Mouse (Mus musculus) neural tube, embryonic 12.5 days (tissue): Measurements from ENCODE around the gene Qsox2. TPM values are rescaled to one million over a fixed set of nuclear protein-coding genes. Genes with fewer than 3 reads are reported as not detected.

ENCODE experiments used
- ATAC-seq: fragments of 200-750 bp; cut with Nextera tagmentation; 2 replicates; pipeline ENCODE4 v1.8.0; 2017; ENCODE audit warnings: low read depth, mild to moderate bottlenecking, moderate TSS enrichment, moderate library complexity; ENCODE audit not compliant: low FRiP score
- H3K27ac ChIP-seq: fragments of 300-500 bp; sonication (generic); 2 replicates; pipeline ENCODE4 v1.5.1; 2016
- H3K27me3 ChIP-seq: fragments of 300-500 bp; sonication (generic); replicated peaks from 2 replicates; pipeline ENCODE4 v1.6.1; 2016; ENCODE audit warnings: mild to moderate bottlenecking
- H3K36me3 ChIP-seq: fragments of 300-500 bp; sonication (generic); 2 replicates; pipeline ENCODE4 v1.6.1; 2016; ENCODE audit warnings: mild to moderate bottlenecking
- H3K4me1 ChIP-seq: fragments of 300-500 bp; sonication (generic); 2 replicates; pipeline ENCODE4 v1.6.1; 2016
- H3K4me2 ChIP-seq: fragments of 300-500 bp; sonication (generic); replicated peaks from 2 replicates; pipeline ENCODE4 v1.6.1; 2016; ENCODE audit warnings: mild to moderate bottlenecking
- H3K4me3 ChIP-seq: fragments of 300-500 bp; sonication (generic); 2 replicates; pipeline ENCODE4 v1.5.1; 2016
- H3K9ac ChIP-seq: fragments of 300-500 bp; sonication (generic); 2 replicates; pipeline ENCODE4 v1.6.1; 2016; ENCODE audit warnings: mild to moderate bottlenecking
- H3K9me3 ChIP-seq: fragments of 300-500 bp; sonication (generic); 2 replicates; pipeline ENCODE4 v1.6.1; 2016; ENCODE audit warnings: mild to moderate bottlenecking
- WGBS: fragments of 180-500 bp; shearing (Covaris S2); methylation state at CpG from one replicate; pipeline ENCODE4 v1.1.7; 2016; 5-methylcytosine and 5-hydroxymethylcytosine counted together
- polyA plus RNA-seq: library from polyadenylated mRNA; unstranded; fragments of >200 nt; fragmentation: Nextera tagmentation; extraction: Ambion mirVana; gene quantifications from 2 replicates; pipeline ENCODE4 v1.2.1, GENCODE M21; 2016

Gene Qsox2
- polyA plus RNA-seq, 1 experiment from 2014 or later, result 20.6 TPM

DNA sequence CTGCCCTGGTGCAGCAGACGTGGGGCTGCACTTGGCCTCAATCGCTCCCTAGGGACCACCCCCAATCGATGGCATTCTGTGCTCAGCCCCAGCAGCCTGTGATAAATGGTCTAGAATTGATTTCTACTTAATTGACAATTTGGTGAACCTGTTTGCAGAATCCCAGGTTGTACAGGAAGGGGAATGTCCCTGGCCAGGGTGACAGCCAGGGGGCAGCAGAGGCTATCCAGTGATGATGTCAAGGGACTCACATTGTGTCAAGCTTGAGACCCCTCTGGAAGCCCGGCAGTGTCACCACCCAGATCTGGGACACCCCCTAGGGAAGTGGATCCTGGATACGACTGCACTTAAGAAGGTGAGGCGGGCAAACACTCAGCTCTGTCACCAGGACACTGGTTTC, 54.7 kb downstream of the Qsox2 start:
- 19% methylated on average over 6 of the region's 6 CpGs for WGBS
- Histone ChIP-seq H3K27ac (no peak overlapping the region), H3K36me3 (no peaks in the 10 kb centered on the region), H3K4me1 (peaks cover 9% of the 10 kb centered on the region; the same call in 1 of the 2 replicates), H3K4me2 (no peak overlapping the region), H3K4me3 (no peak overlapping the region), H3K9me3 (no peaks in the 10 kb centered on the region), H3K9ac (no peak overlapping the region), H3K27me3 (0 out of 2 replicates have a peak, but pooled peaks cover 5% of the 10 kb centered on the region)
- peak; percentile 21; the same call in 1 of the 2 replicates for ATAC-seq

DNA sequence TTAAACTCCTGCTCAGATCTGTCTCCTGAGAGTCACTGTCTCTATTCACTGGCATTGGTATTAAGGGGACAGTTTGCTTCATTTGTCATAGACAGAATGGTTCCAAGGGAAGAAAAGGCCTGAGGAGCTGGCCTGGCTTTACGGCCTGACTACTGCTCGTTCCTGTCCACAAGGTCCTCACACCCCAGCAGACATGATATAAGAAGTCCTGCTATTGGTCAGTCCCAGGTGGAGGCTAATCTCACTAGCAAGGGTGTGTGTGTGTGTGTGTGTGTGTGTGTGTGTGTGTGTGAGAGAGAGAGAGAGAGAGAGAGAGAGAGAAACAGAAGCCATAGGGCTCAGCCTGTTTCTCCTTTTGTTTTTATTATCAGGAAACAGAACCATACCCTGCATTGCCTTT, 60.1 kb downstream of the Qsox2 start:
- Histone ChIP-seq H3K4me2 (no peak overlapping the region), H3K4me3 (no peak overlapping the region), H3K4me1 (peaks cover 19% of the 10 kb centered on the region), H3K9ac (no peak overlapping the region), H3K9me3 (no peaks in the 10 kb centered on the region), H3K27me3 (no peaks in the 10 kb centered on the region; the same call in 1 of the 2 replicates), H3K27ac (no peak overlapping the region), H3K36me3 (no peaks in the 10 kb centered on the region)
- 31% methylated on average over 2 of the region's 2 CpGs for WGBS
- ATAC-seq, result no peak

DNA sequence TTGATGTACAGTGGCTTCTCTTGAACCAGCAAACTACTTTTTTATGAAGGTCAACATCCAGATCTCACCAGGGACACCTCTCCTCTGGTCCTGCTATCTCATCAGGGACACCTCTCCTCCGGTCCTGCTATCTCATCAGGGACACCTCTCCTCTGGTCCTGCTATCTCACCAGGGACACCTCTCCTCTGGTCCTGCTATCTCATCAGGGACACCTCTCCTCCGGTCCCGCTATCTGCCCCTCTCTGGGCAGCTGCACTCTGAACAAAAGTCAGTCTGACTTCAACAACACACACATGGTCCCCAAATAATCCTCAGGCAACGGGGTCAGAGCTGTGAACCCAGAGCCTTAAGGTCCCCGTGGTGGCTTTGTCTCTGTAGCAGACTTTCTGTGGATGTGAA, 60.6 kb downstream of the Qsox2 start:
- Histone ChIP-seq H3K27me3 (no peaks in the 10 kb centered on the region; the same call in 1 of the 2 replicates), H3K27ac (no peak overlapping the region), H3K4me1 (peaks cover 18% of the 10 kb centered on the region), H3K4me2 (no peak overlapping the region), H3K9ac (no peak overlapping the region), H3K36me3 (no peaks in the 10 kb centered on the region), H3K4me3 (no peak overlapping the region), H3K9me3 (no peaks in the 10 kb centered on the region)
- WGBS, result 62% methylated on average over 5 of the region's 5 CpGs
- no peak for ATAC-seq

DNA sequence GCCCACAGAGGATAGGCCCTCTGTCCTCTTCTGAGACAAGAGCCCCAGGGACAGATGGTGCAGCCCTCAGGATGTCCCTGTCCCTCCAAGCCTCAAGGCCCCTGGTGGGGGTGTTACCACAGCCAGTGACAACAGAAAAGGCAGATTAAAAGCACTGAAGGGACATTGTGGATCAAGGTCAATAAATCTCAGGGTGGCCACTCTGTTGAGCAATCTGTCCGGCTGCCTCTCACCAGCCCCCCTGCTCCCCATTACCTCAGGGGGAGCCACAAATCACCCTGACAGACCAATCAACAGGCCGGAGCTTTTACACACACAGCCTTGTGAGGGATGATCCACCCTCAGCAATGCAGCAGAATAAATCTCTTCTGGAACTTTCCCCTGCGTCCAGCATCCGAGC, 62.1 kb downstream of the Qsox2 start:
- H3K9ac ChIP-seq, result no peak overlapping the region
- peak; percentile 45; the same call in 1 of the 2 replicates for ATAC-seq
- H3K4me2 ChIP-seq, result no peak overlapping the region
- H3K27me3 ChIP-seq, result no peaks in the 10 kb centered on the region; the same call in 1 of the 2 replicates
- no peaks in the 10 kb centered on the region for H3K9me3 ChIP-seq
- H3K27ac ChIP-seq, result 0 out of 2 replicates have a peak overlapping the region, but pooled peaks have one; percentile 4
- H3K36me3 ChIP-seq, result no peaks in the 10 kb centered on the region
- H3K4me3 ChIP-seq, result no peak overlapping the region
- H3K4me1 ChIP-seq, result peaks cover 24% of the 10 kb centered on the region
- WGBS, result 6% methylated on average over 4 of the region's 4 CpGs

DNA sequence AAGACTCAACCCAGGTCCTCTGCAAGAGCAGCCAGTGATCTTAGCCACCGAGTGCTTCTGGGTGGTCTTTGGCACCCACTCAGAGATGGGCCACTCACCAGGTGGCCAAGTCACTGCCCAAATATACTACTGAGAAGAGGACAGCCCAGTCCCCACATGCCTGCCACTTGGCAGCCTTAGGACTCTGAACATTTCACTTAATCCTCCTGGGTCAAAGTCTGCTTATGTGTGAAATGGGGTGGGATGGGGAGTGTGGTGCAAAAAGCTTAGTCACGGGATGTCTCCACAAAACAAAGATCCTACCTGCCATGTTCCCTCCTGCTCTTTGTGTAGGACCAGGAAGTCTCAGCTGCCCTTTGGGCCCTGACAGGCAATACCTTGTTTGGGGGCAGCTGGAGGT, 65.2 kb downstream of the Qsox2 start:
- H3K4me3 ChIP-seq, result no peak overlapping the region
- no peaks in the 10 kb centered on the region for H3K36me3 ChIP-seq
- no peak overlapping the region for H3K4me2 ChIP-seq
- H3K4me1 ChIP-seq, result peaks cover 29% of the 10 kb centered on the region
- H3K27me3 ChIP-seq, result no peaks in the 10 kb centered on the region; the same call in 1 of the 2 replicates
- H3K27ac ChIP-seq, result no peak overlapping the region
- no peaks in the 10 kb centered on the region for H3K9me3 ChIP-seq
- no peak overlapping the region for H3K9ac ChIP-seq
- 89% methylated on average over 2 of the region's 2 CpGs for WGBS
- ATAC-seq, result no peak

DNA sequence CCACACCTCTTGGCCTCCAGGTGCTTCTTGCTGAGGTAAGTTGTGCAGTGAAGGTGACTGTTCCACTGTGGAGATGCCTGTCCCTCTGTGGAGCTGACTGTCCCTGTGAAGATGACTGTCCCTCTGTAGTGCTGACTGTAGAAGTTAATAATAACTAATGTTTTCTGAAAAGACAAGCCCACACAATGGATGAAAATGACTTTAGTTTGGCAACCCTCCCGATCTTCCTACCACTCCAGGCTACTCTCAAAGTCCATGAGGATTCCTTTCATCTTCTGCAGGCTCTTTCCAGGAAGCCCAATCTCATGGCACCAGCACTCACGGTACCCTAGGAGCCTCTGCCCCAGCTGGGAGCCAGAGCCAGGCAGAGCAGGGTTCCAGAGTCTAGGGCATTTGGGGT, 66.9 kb downstream of the Qsox2 start:
- no peak overlapping the region for H3K4me3 ChIP-seq
- H3K27ac ChIP-seq, result no peak overlapping the region
- no peaks in the 10 kb centered on the region for H3K9me3 ChIP-seq
- no peak overlapping the region for H3K4me2 ChIP-seq
- H3K9ac ChIP-seq, result no peak overlapping the region
- H3K36me3 ChIP-seq, result no peaks in the 10 kb centered on the region
- H3K27me3 ChIP-seq, result no peaks in the 10 kb centered on the region; the same call in 1 of the 2 replicates
- ATAC-seq, result no peak
- H3K4me1 ChIP-seq, result peaks cover 20% of the 10 kb centered on the region
- WGBS, result 57% methylated on average over 2 of the region's 2 CpGs

DNA sequence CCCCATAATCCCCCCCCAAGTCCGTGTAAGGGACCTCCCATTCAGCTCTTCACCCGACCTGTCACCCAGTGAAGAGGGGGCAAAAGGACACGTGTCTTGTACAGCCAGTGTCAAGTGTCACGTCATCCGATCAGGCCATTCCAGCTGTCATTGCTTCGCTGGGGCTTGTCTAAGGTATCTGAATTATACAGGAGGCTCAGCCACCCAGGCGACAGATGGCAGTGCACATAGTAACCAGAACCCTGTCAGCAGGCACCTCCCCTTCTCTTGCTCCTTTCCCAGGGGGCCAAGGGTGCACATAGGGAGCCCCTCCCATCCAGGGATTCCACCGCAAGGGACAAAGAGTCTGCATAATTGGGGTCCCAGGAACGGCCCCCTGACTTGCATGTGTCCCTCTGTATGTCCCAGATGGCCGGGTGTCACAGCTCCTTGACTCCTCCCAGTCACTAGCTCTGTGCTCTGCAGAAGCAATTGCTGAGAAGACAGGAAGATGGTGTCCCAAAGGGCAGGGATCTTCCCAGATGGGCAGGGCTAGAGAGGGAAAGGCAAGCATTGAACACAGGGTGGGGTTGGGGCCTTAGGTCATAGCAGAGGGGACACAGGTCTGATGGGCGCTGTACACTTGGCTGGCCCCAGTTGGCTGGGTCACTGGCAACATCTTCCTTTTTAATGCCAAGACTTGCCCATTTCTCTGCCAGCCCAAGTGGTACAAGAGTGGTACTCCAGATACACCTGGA, 68.3 kb downstream of the Qsox2 start:
- 25% methylated on average over 11 of the region's 11 CpGs for WGBS
- Histone ChIP-seq H3K4me3 (no peak overlapping the region), H3K9me3 (no peaks in the 10 kb centered on the region), H3K36me3 (no peaks in the 10 kb centered on the region), H3K4me1 (peaks cover 16% of the 10 kb centered on the region; the same call in 1 of the 2 replicates), H3K9ac (no peak overlapping the region), H3K27ac (no peak overlapping the region), H3K4me2 (no peak overlapping the region), H3K27me3 (no peaks in the 10 kb centered on the region; the same call in 1 of the 2 replicates)
- 0 out of 2 replicates have a peak, but pooled peaks have one; percentile 43 for ATAC-seq

DNA sequence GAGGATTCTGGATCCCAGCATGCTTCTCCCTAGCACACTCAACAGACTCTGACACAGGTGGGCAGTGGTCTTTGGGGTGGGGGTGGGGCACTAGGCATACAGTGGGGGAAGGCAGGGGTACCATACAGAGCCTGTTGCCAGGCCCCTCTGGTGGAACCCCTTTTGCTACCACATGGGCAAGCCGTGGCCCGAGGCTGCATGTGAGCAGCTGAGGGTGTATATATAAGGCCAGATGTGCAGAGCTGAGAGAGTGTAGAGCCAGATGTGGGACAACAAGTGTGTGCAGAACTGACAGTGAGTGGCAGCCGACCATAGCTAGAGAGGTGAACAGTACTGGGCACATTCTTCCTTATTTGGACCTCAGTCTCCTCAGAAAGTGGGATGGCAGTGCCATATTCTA, 70.4 kb downstream of the Qsox2 start:
- no peak overlapping the region for H3K9ac ChIP-seq
- no peak overlapping the region for H3K4me3 ChIP-seq
- H3K4me2 ChIP-seq, result no peak overlapping the region
- no peak overlapping the region for H3K27ac ChIP-seq
- no peaks in the 10 kb centered on the region for H3K36me3 ChIP-seq
- peaks cover 16% of the 10 kb centered on the region; the same call in 1 of the 2 replicates for H3K4me1 ChIP-seq
- no peak for ATAC-seq
- no peaks in the 10 kb centered on the region for H3K9me3 ChIP-seq
- 85% methylated on average over 3 of the region's 3 CpGs for WGBS
- no peaks in the 10 kb centered on the region for H3K27me3 ChIP-seq

Other genes with a start within 250 kb of the Qsox2 start
- gene Ubac1, start 215.8 kb downstream of the Qsox2 start, polyA plus RNA-seq, result 106 and 107 TPM in 2 replicates
- 15.0 and 15.2 TPM in 2 replicates for gene Nacc2, start 114.3 kb downstream of the Qsox2 start, polyA plus RNA-seq
- gene Lhx3, start 29.2 kb downstream of the Qsox2 start, polyA plus RNA-seq, result 16.8 and 24.2 TPM in 2 replicates
- 0.10 and 0.11 TPM in 2 replicates for gene Ccdc187, start 57.0 kb upstream of the Qsox2 start, polyA plus RNA-seq
- gene Gpsm1, start 78.0 kb upstream of the Qsox2 start, polyA plus RNA-seq, result 112 and 118 TPM in 2 replicates
- 36.1 and 36.3 TPM in 2 replicates for gene Dnlz, start 114.6 kb upstream of the Qsox2 start, polyA plus RNA-seq
- gene Card9, start 123.4 kb upstream of the Qsox2 start, polyA plus RNA-seq, result 1.0 and 1.7 TPM in 2 replicates
- 33.4 and 34.6 TPM in 2 replicates for gene Snapc4, start 143.1 kb upstream of the Qsox2 start, polyA plus RNA-seq
- 177 and 180 TPM in 2 replicates for gene Entr1, start 151.8 kb upstream of the Qsox2 start, polyA plus RNA-seq
- gene Pmpca, start 151.8 kb upstream of the Qsox2 start, polyA plus RNA-seq, result 113 and 115 TPM in 2 replicates
- gene Inpp5e, start 171.7 kb upstream of the Qsox2 start, polyA plus RNA-seq, result 29.7 and 32.7 TPM in 2 replicates
- 26.0 and 26.3 TPM in 2 replicates for gene Sec16a, start 207.7 kb upstream of the Qsox2 start, polyA plus RNA-seq